Mouse (Mus musculus): Measurements from ENCODE around the gene Mpc2. TPM values are rescaled to one million over a fixed set of nuclear protein-coding genes. Genes with fewer than 3 reads are reported as not detected.

Gene Mpc2
- polyA plus RNA-seq, 1 experiment from 2014 or later, result 146 TPM

DNA sequence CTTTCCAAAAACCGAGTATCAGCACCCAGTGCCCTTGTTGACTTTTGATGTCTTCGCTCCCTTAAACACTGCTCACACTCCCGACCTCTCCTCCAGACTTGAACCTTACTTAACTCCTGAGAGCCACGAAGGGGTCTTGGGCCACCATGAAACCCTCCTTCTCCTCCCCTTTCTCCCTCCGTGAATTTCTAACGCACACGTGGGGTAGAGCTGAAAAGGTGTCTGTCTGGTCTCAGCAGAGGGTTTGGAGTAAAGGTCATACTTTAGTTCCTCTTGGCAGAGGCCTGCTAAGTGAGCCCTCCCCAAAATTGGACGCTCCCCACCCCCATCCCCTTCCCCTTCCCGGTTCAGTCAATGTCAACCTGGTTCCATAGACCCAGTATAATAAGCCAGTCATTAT is 1.2 kb downstream of the Mpc2 start:
- ATAC-seq (ENCODE audit: insufficient number of reproducible peaks, low FRiP score, low TSS enrichment, low read depth), result no peak

DNA sequence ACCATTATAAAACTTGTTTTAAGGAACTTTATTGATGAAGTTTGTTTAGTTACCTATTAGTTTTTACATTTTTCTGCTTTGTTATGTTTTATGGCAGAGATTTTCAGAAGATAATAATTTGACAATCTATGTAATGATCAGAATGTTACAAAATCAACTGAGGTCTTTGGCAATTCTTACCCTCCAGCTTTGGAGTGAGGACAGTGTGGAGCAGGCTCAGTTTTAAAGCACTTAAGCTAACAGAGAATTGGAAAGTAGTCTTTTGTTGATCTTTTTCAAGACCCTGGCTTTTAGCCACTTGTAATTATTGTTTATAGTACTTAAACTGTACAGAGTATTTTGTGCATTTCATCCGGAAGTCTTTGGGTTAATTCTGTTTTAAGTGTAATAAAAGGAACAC is 2.4 kb downstream of the Mpc2 start:
- Histone ChIP-seq H3K9ac (no peak overlapping the region), H3K9me3 (no peaks in the 10 kb centered on the region), H3K4me2 (no peak overlapping the region), H3K4me3 (no peak overlapping the region), H3K4me1 (peaks cover 5% of the 10 kb centered on the region; the same call in 1 of the 2 replicates), H3K27ac (no peak overlapping the region), H3K36me3 (no peaks in the 10 kb centered on the region), H3K27me3 (no peaks in the 10 kb centered on the region)
- WGBS, result 78% methylated on average over 1 of the region's 1 CpGs
- no peak for ATAC-seq (ENCODE audit: insufficient number of reproducible peaks, low FRiP score, low TSS enrichment, low read depth)

More for the DNA sequence above, 1.2 kb downstream of the Mpc2 start:
- peak overlapping the region; percentile 65 for H3K4me2 ChIP-seq
- WGBS, result 2% methylated on average over 9 of the region's 9 CpGs
- peak overlapping the region; percentile 98 for H3K4me3 ChIP-seq
- H3K4me1 ChIP-seq, result peaks cover 5% of the 10 kb centered on the region; the same call in 1 of the 2 replicates
- H3K27ac ChIP-seq, result peak overlapping the region; percentile 88
- H3K9ac ChIP-seq, result peak overlapping the region; percentile 79; the same call in 1 of the 2 replicates
- H3K36me3 ChIP-seq, result no peaks in the 10 kb centered on the region
- H3K27me3 ChIP-seq, result no peaks in the 10 kb centered on the region
- no peaks in the 10 kb centered on the region for H3K9me3 ChIP-seq

DNA sequence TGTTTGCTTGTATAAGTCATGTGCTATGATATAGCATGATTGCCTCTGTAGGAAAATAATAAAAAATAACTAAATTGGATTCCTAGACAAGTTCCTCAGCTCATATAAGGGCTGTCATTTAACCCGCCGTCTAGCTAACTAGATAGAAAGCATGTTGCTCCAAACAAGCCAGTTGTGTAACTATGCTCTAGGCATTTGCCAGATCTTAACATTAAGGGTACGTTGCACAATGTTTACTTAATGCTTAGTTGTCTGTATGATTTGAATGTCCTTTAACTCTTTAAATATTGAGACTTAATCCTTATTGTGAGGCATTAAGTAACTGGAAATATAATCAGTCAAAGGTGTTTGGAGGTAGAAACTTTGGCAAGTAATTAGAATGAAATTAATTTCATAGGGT is 4.1 kb downstream of the Mpc2 start:
- H3K4me1 ChIP-seq, result peaks cover 5% of the 10 kb centered on the region; the same call in 1 of the 2 replicates
- 79% methylated on average over 3 of the region's 3 CpGs for WGBS
- ATAC-seq (ENCODE audit: insufficient number of reproducible peaks, low FRiP score, low TSS enrichment, low read depth), result no peak

DNA sequence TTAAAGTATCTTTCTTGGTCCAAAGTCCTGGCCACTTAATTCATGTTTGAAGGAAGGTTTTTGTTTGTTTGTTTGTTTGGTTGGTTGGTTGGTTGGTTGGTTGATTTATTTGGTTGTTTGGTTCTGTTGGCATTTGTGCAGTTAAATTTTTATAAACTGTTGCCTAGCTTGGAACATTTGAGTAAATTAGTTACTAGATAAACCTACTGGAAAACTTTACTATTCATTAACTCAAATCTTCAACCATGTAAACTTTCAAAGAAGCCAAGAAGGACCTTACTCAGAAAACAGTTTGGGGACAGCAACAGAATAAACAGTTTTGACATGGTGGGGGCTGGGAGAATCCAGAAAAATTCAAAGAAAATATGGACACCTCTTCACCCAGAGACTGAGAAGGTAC is 8.5 kb downstream of the Mpc2 start:
- Histone ChIP-seq H3K36me3 (no peaks in the 10 kb centered on the region), H3K27ac (no peak overlapping the region), H3K4me2 (no peak overlapping the region), H3K9me3 (no peaks in the 10 kb centered on the region), H3K9ac (no peak overlapping the region), H3K4me3 (no peak overlapping the region), H3K27me3 (no peaks in the 10 kb centered on the region), H3K4me1 (no peaks in the 10 kb centered on the region)
- ATAC-seq (ENCODE audit: insufficient number of reproducible peaks, low FRiP score, low TSS enrichment, low read depth), result no peak

More for the DNA sequence above, 4.1 kb downstream of the Mpc2 start:
- no peaks in the 10 kb centered on the region for H3K27me3 ChIP-seq
- H3K4me3 ChIP-seq, result no peak overlapping the region
- H3K9ac ChIP-seq, result no peak overlapping the region
- H3K36me3 ChIP-seq, result no peaks in the 10 kb centered on the region
- no peaks in the 10 kb centered on the region for H3K9me3 ChIP-seq
- no peak overlapping the region for H3K27ac ChIP-seq
- no peak overlapping the region for H3K4me2 ChIP-seq

DNA sequence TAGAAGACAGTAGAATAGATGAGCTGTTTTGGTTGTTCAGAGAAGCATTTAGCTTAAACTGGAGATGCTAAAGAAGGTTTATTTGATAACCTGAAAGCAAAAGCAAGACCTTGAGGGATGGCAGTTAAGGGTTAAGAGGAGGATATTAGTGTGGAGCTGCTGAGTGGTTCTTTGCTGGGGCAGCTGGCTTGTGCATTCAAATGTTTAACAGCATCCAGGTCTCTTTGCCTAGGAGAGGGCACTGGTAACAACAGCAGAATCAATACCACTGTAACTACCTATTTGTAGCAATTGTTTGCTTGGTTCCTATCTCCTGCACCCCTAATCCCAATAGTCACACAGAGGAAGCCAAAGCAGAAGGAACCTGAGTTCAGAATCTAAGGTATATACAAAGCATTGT is 9.3 kb downstream of the Mpc2 start:
- H3K4me1 ChIP-seq, result no peaks in the 10 kb centered on the region
- no peak for ATAC-seq (ENCODE audit: insufficient number of reproducible peaks, low FRiP score, low TSS enrichment, low read depth)
- H3K9ac ChIP-seq, result no peak overlapping the region
- no peaks in the 10 kb centered on the region for H3K36me3 ChIP-seq
- H3K4me2 ChIP-seq, result no peak overlapping the region
- H3K9me3 ChIP-seq, result no peaks in the 10 kb centered on the region
- no peak overlapping the region for H3K4me3 ChIP-seq
- H3K27ac ChIP-seq, result no peak overlapping the region
- H3K27me3 ChIP-seq, result no peaks in the 10 kb centered on the region

DNA sequence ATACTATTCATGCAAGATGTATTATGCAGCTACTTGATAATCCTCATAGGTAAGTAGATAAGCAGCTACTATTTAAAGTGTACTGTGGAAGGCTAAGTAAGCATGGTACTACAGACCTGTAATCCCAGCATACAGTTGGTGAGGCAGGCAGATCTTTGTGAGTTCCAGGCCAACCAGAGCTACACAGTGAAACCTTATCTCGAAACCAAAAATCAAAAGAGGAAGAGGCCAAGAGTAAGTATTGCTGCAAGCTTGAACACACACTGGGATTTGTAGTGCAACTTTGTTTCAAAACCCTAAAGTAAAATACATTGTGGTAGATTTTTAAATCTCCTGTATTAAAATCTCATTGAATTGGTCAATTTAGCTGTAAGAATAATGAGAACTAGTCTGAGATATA is 11.1 kb downstream of the Mpc2 start:
- Histone ChIP-seq H3K4me3 (no peak overlapping the region), H3K27me3 (no peaks in the 10 kb centered on the region)
- ATAC-seq (ENCODE audit: insufficient number of reproducible peaks, low FRiP score, low TSS enrichment, low read depth), result no peak

DNA sequence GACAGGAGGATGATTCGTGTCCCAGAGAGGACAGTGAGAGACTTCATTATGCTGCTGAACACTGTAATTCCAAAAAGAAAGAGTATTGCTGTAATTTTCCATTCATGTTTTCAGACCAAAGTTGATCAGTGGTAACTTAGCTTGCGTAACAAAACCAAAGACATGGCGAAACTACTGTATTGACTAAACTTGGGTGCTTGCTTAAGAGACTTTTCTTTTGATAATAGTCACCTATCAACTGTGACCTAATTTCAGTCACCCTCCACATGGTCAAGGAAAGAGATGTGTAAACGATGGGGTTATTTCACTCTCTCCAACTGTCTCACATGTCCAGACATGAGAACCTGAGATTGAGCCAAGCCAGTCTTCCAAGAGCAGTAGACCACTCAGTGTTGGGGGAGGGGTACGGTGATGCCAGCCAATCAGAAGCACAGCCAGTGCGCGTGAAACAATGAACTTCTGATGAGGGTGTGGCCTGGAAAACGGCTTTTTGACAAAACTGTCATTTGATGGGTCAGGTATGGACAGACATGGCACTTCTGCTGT is 24.3 kb downstream of the Mpc2 start, which contains the start of gene Adcy10:
Adcy10 (plus strand) TSS at position 496 of the 546 bp plus-strand sequence.
- WGBS, result 88% methylated on average over 8 of the region's 8 CpGs
- H3K4me2 ChIP-seq, result no peak within 1 kb of the TSS
- no peaks in the 10 kb centered on the region for H3K27me3 ChIP-seq
- no peaks in the 10 kb centered on the region for H3K4me1 ChIP-seq
- H3K9me3 ChIP-seq, result no peaks in the 10 kb centered on the region
- no peak within 1 kb of the TSS for H3K9ac ChIP-seq
- H3K27ac ChIP-seq, result no peak within 1 kb of the TSS
- ATAC-seq (ENCODE audit: insufficient number of reproducible peaks, low FRiP score, low TSS enrichment, low read depth), result no peak
- H3K4me3 ChIP-seq, result no peak within 1 kb of the TSS
- peaks cover 17% of the 10 kb centered on the region for H3K36me3 ChIP-seq

More for the DNA sequence above, 11.1 kb downstream of the Mpc2 start:
- WGBS, result 91% methylated on average over 1 of the region's 1 CpGs
- Histone ChIP-seq H3K9me3 (no peaks in the 10 kb centered on the region), H3K4me1 (no peaks in the 10 kb centered on the region), H3K36me3 (no peaks in the 10 kb centered on the region), H3K4me2 (no peak overlapping the region), H3K27ac (no peak overlapping the region), H3K9ac (no peak overlapping the region)

DNA sequence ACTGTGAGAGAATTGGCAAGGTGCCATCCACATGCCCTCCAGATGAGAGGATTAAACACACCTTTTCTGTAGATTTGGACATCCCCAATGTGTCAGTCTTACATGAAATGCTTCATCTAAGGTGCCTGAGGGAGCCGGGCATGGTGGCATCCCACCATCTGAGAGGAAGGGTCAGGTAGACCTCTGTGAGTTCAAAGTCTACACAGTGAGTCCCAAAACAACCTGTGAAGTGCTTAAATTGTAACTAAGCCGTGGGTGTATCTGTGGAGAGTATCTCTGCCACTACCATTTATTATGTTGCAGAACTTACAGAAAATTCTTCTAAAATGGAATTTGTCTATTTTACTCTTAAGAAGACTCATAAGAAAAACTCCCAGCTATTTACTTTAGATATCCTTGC is 25.7 kb downstream of the Mpc2 start:
- Histone ChIP-seq H3K4me3 (no peak overlapping the region), H3K27me3 (no peaks in the 10 kb centered on the region), H3K9ac (no peak overlapping the region), H3K27ac (no peak overlapping the region), H3K4me1 (no peaks in the 10 kb centered on the region), H3K36me3 (peaks cover 8% of the 10 kb centered on the region), H3K9me3 (no peaks in the 10 kb centered on the region), H3K4me2 (no peak overlapping the region)
- 84% methylated on average over 2 of the region's 2 CpGs for WGBS
- ATAC-seq (ENCODE audit: insufficient number of reproducible peaks, low FRiP score, low TSS enrichment, low read depth), result no peak

DNA sequence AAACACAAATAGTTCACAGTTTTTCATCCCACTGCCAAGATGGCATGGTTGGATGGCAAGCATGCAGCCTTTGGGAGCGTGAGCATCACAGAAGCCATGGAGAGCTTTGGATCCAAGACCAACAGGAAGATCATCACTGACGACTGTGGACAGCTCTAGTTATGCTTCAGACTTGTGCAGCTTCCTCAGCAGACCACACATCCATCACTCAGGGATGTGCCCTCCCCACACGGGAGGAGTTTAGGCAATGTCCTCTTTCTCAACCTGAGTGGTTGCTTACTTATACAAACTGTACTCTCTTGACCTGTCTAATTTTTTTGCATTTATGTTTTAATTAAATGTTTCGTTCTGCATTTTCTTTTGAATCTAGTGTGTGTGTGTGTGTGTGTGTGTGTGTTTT is 28.8 kb downstream of the Mpc2 start:
- H3K27ac ChIP-seq, result no peak overlapping the region
- no peaks in the 10 kb centered on the region; the same call in 1 of the 2 replicates for H3K36me3 ChIP-seq
- H3K27me3 ChIP-seq, result no peaks in the 10 kb centered on the region
- H3K4me2 ChIP-seq, result no peak overlapping the region
- ATAC-seq (ENCODE audit: insufficient number of reproducible peaks, low FRiP score, low TSS enrichment, low read depth), result no peak
- H3K9me3 ChIP-seq, result no peaks in the 10 kb centered on the region
- WGBS, result 82% methylated on average over 4 of the region's 4 CpGs
- H3K4me3 ChIP-seq, result no peak overlapping the region
- no peak overlapping the region for H3K9ac ChIP-seq
- no peaks in the 10 kb centered on the region for H3K4me1 ChIP-seq

DNA sequence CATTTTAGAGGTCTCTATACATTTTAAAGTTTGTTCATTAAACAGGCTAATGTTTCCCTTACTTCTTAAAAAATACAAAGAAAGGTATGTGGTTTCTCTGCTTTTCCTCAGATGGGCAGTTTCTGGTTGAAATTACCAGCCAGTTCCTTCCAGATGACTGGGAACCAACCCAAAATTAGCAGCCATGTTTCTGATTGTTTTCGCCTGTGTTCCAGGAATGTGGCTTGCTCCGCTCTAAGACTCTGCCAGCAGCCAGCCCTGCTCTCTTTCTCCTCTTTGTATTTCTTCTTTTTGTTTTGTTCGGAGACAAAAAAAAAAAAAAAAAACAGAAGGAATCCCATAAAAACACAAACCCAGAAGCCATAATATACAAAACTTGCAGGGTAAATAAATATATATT is 38.4 kb downstream of the Mpc2 start:
- Histone ChIP-seq H3K4me1 (peaks cover 4% of the 10 kb centered on the region; the same call in 1 of the 2 replicates), H3K36me3 (no peaks in the 10 kb centered on the region), H3K9ac (no peak overlapping the region), H3K9me3 (no peaks in the 10 kb centered on the region), H3K4me2 (no peak overlapping the region), H3K27ac (no peak overlapping the region), H3K27me3 (no peaks in the 10 kb centered on the region), H3K4me3 (no peak overlapping the region)
- 18% methylated on average over 3 of the region's 3 CpGs for WGBS
- no peak for ATAC-seq (ENCODE audit: insufficient number of reproducible peaks, low FRiP score, low TSS enrichment, low read depth)

DNA sequence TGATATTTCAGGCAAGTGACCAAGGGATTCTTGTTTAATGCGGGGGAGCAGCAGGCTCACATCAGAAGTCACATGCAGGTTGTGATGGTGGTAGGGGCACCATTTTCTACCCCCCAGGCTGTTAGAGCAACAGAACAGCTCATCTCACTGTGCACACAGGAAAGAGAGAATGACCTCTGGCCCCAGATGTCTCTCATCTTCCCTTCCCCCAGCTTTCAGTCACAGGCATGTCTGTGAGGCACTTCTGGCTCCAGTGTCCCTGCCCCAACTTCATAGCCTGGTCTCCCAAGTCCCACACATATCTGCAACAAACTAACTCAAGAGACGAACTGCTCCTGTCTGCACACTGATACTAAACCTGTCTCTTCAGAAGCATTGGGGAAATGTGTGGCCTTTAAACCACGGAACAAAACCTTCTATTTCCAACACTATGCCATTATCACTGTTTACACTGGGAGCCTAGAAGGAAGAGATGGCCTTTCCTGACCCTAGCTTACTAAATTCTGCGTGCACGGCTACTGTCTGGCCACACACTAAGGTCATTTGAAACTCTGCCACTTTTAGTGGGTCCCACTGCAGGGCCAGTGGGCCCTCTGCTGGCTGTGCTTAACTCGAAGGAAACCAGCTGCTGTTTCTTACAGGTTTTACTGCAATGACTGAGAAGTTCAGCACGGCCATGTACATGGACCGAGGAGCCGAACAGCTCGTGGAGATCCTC is 43.0 kb downstream of the Mpc2 start:
- peaks cover under 1% of the 10 kb centered on the region; the same call in 1 of the 2 replicates for H3K4me1 ChIP-seq
- H3K9me3 ChIP-seq, result no peaks in the 10 kb centered on the region
- ATAC-seq (ENCODE audit: insufficient number of reproducible peaks, low FRiP score, low TSS enrichment, low read depth), result no peak
- H3K36me3 ChIP-seq, result no peaks in the 10 kb centered on the region
- no peaks in the 10 kb centered on the region for H3K27me3 ChIP-seq
- 37% methylated on average over 10 of the region's 10 CpGs for WGBS
- H3K27ac ChIP-seq, result no peak overlapping the region
- no peak overlapping the region for H3K4me2 ChIP-seq
- H3K4me3 ChIP-seq, result no peak overlapping the region
- no peak overlapping the region for H3K9ac ChIP-seq

DNA sequence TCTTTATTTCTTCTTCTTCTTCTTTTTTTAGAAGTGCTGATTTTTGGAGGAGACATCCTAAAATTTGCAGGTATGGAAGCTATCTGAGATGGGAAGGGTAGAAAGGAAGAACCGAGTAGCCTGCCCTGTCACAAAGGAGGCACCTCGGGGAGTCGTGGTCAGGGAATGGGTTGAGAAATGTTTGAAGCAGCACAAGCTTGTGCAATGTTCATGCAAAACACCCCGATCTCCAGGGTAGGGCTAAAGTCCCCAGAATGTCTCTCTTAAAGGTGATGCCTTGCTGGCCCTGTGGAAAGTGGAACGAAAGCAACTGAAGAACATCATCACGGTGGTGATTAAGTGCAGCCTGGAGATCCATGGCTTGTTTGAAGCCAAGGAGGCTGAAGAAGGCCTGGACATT is 45.9 kb downstream of the Mpc2 start:
- Histone ChIP-seq H3K9me3 (no peaks in the 10 kb centered on the region), H3K4me2 (no peak overlapping the region), H3K9ac (no peak overlapping the region), H3K4me1 (no peaks in the 10 kb centered on the region), H3K36me3 (no peaks in the 10 kb centered on the region), H3K27ac (no peak overlapping the region), H3K27me3 (no peaks in the 10 kb centered on the region), H3K4me3 (no peak overlapping the region)
- no peak for ATAC-seq (ENCODE audit: insufficient number of reproducible peaks, low FRiP score, low TSS enrichment, low read depth)
- 92% methylated on average over 6 of the region's 6 CpGs for WGBS
